Mouse (Mus musculus) liver, embryonic 14.5 days (tissue): ENCODE results near the gene Gbf1. TPM values are rescaled to one million over a fixed set of nuclear protein-coding genes. Genes with fewer than 3 reads are reported as not detected.

Experiments
- ATAC-seq: fragments of 200-750 bp; cut with Nextera tagmentation; 2 replicates; pipeline ENCODE4 v1.8.0; 2017; ENCODE audit warnings: moderate number of reproducible peaks, mild to moderate bottlenecking, moderate library complexity; ENCODE audit not compliant: insufficient read depth
- DNase-seq, 3 experiments: peaks; one replicate each; pipeline ENCODE4 v3.0.0-alpha.2; 2012 to 2013; ENCODE audit warnings: low read depth in 3 of 3, low spot score in 3 of 3
- H3K27ac ChIP-seq: fragments of 300-500 bp; sonication (generic); 2 replicates; pipeline ENCODE4 v1.5.1; 2014; ENCODE audit warnings: moderate library complexity, mild to moderate bottlenecking, control low read depth, inconsistent platforms
- H3K27me3 ChIP-seq: fragments of 300-500 bp; sonication (generic); 2 replicates; pipeline ENCODE4 v1.6.1; 2014; ENCODE audit warnings: mild to moderate bottlenecking, low read length, moderate library complexity; ENCODE audit not compliant: control insufficient read depth, insufficient read depth
- H3K36me3 ChIP-seq: fragments of 300-500 bp; sonication (generic); replicated peaks from 2 replicates; pipeline ENCODE4 v1.6.1; 2014; ENCODE audit warnings: low read depth; ENCODE audit not compliant: control insufficient read depth, insufficient read depth
- H3K4me1 ChIP-seq, 2 experiments: fragments of 200-500 bp in 1 of 2; fragments of 300-500 bp in 1 of 2; sonication (generic) in 1 of 2; replicated peaks; 2 replicates each; pipeline ENCODE4 v1.6.1; 2012 to 2014; ENCODE audit warnings: antibody characterized with exemption in 1 of 2, inconsistent platforms in 1 of 2, low read length in 1 of 2; ENCODE audit not compliant: control insufficient read depth in 2 of 2, insufficient read depth in 2 of 2
- H3K4me2 ChIP-seq: fragments of 300-500 bp; sonication (generic); 2 replicates; pipeline ENCODE4 v1.6.1; 2014; ENCODE audit warnings: low read depth, mild to moderate bottlenecking, control low read depth, moderate library complexity
- H3K4me3 ChIP-seq, 2 experiments: fragments of 200-500 bp in 1 of 2; fragments of 300-500 bp in 1 of 2; sonication (generic) in 1 of 2; 2 replicates each; pipeline ENCODE4 v1.5.1; 2012 to 2014; ENCODE audit warnings: low read depth in 2 of 2, low read length in 2 of 2, mild to moderate bottlenecking in 2 of 2, control low read depth in 1 of 2, inconsistent platforms in 1 of 2, moderate library complexity in 1 of 2; ENCODE audit not compliant: insufficient read depth in 1 of 2
- H3K9ac ChIP-seq: fragments of 300-500 bp; sonication (generic); replicated peaks from 2 replicates; pipeline ENCODE4 v1.6.1; 2014; ENCODE audit warnings: mild to moderate bottlenecking, control low read depth, moderate library complexity
- H3K9me3 ChIP-seq: fragments of 300-500 bp; sonication (generic); 2 replicates; pipeline ENCODE4 v1.6.1; 2016; ENCODE audit warnings: low read length, mixed read lengths; ENCODE audit not compliant: control insufficient read depth
- CTCF ChIP-seq: IDR thresholded peaks from 2 replicates; pipeline ENCODE4 v1.5.1; 2016; ENCODE audit warnings: antibody characterized with exemption, low read depth, control low read depth
- EP300 ChIP-seq: IDR thresholded peaks from 2 replicates; pipeline ENCODE4 v1.6.1; 2016; ENCODE audit warnings: antibody characterized with exemption, low read depth
- WGBS: fragments of 180-500 bp; shearing (Covaris S2); extraction: QIAGEN DNeasy Blood & Tissue Kit; methylation state at CpG from one replicate; pipeline ENCODE4 v1.1.7; 2014; ENCODE audit not compliant: insufficient replicate concordance; 5-methylcytosine and 5-hydroxymethylcytosine counted together
- polyA plus RNA-seq, 2 experiments: library from polyadenylated mRNA; depleted of rRNA in 1 of 2; stranded (reverse) in 1 of 2; unstranded in 1 of 2; fragments of >200 nt; fragmentation: Nextera tagmentation in 1 of 2; extraction: Ambion mirVana in 1 of 2; gene quantifications; 2 replicates each; pipeline versions ENCODE4 v1.2.1 to v1.2.3; 2012 to 2014

Gbf1 gene
- polyA plus RNA-seq, 2 experiments = 11.2 to 14.6 TPM

DNA sequence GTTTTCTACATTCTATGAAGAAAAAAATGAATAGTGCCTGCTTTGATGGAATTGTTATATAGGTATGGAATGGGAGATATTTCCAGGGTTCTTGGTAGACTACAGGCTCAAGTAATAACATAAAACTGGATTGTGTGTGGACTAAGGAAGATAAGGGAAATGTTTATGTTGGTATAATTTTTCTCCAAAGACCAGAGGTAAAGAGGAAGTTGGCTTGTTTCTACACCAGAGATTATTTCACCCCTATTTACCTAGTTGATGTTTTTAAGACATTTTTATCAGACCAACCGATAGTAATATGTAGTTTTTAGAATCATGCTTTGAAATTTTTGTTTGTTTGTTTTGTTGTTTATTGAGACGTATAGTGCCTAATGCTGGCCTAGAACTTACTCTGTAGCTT is 28.0 kb downstream of the Gbf1 start:
- DNase-seq (no peak), ATAC-seq (no peak)
- Histone ChIP-seq H3K4me2 (no peak overlapping the region), H3K27ac (no peak overlapping the region), H3K4me1 (no peaks in the 10 kb centered on the region), H3K9me3 (no peaks in the 10 kb centered on the region), H3K4me3 (no peak overlapping the region), H3K27me3 (no peaks in the 10 kb centered on the region), H3K9ac (no peak overlapping the region), H3K36me3 (no peaks in the 10 kb centered on the region)
- TF ChIP-seq EP300 = no peak
- WGBS = 63% methylated on average over 2 of the region's 2 CpGs

DNA sequence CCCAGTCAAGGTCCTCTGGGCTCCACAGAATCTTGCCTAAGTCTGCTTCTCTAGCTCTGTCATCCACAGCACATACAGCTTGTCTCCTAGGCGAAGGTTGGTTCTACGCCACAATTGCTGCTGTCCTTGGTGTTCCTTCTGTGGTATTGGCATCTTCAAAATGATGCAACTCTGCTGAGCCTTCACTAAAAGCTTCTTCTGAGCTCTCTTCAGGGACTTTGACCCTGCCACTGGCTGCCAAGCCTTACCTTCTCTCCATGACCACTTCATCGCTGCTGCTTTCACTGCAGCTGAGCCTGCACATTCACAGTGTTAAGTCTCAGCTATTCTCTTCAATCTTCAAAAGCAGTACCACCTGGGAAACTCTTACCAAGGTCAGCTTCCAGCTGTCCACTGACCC is 29.9 kb downstream of the Gbf1 start:
- no peak overlapping the region for H3K4me2 ChIP-seq
- no peak overlapping the region for H3K27ac ChIP-seq
- no peak overlapping the region for H3K9ac ChIP-seq
- ATAC-seq = no peak
- H3K9me3 ChIP-seq = no peaks in the 10 kb centered on the region
- 83% methylated on average over 3 of the region's 3 CpGs for WGBS
- no peaks in the 10 kb centered on the region for H3K27me3 ChIP-seq
- H3K36me3 ChIP-seq = no peaks in the 10 kb centered on the region
- DNase-seq = no peak
- 0 out of 4 replicates have a peak, but pooled peaks cover 0 to 2% of the 10 kb centered on the region in 2 experiments for H3K4me1 ChIP-seq
- TF ChIP-seq EP300 (no peak), CTCF (no peak)
- H3K4me3 ChIP-seq = no peak overlapping the region

DNA sequence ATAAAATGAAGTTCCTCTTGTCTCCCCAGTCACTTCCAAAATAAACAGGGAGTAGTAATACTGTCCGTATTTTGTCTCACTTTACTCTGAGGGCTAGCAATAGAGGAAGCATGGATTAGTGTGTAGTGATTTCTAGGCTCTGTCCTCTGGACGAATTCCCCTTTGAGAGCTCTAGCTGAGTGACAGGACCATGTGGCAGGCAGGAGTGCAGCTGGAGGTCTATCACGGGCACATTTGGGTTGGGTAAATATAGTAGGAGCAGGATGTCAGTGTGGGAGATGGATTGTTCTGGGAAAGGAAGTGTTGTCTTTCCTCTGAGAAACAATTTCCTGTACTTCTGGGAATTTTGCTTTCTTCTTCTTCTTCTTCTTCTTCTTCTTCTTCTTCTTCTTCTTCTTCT is 34.3 kb downstream of the Gbf1 start:
- H3K4me3 ChIP-seq = no peak overlapping the region
- TF ChIP-seq EP300 = no peak
- no peak for TF ChIP-seq CTCF
- ATAC-seq (no peak), DNase-seq (no peak)
- H3K9ac ChIP-seq = no peak overlapping the region
- 6% methylated on average over 3 of the region's 3 CpGs for WGBS
- H3K4me1 ChIP-seq = peaks cover 0 to 3% of the 10 kb centered on the region in 2 experiments; a peak in 1 of 4 replicates
- no peak overlapping the region for H3K4me2 ChIP-seq
- H3K27me3 ChIP-seq = no peaks in the 10 kb centered on the region
- no peaks in the 10 kb centered on the region for H3K9me3 ChIP-seq
- H3K36me3 ChIP-seq = no peaks in the 10 kb centered on the region
- no peak overlapping the region for H3K27ac ChIP-seq

DNA sequence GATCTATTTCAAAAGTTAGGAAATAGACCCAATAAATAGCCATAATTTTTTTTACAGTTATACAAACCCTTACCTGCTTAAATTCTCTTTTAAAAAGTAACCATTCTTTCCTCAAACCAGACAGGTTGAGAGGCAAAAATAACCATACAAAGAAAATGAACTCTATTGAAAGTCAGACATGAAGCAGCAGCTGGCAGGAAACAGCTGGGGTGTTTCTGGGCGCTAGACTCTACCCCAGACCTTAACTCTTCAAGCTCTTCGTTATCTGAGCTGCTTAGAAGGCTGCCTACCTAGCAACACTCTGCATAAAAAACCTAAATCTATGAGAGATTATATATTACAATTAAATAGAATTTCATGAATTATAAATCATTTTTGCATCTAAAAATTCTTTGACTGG is 34.9 kb downstream of the Gbf1 start:
- Histone ChIP-seq H3K9ac (no peak overlapping the region), H3K9me3 (no peaks in the 10 kb centered on the region), H3K4me1 (peaks cover 0 to 3% of the 10 kb centered on the region in 2 experiments; a peak in 1 of 4 replicates), H3K27ac (no peak overlapping the region), H3K4me2 (no peak overlapping the region), H3K27me3 (no peaks in the 10 kb centered on the region), H3K36me3 (no peaks in the 10 kb centered on the region), H3K4me3 (no peak overlapping the region)
- WGBS = 32% methylated on average over 2 of the region's 2 CpGs
- no peak for TF ChIP-seq EP300
- no peak for TF ChIP-seq CTCF
- DNase-seq = no peak
- ATAC-seq = no peak

DNA sequence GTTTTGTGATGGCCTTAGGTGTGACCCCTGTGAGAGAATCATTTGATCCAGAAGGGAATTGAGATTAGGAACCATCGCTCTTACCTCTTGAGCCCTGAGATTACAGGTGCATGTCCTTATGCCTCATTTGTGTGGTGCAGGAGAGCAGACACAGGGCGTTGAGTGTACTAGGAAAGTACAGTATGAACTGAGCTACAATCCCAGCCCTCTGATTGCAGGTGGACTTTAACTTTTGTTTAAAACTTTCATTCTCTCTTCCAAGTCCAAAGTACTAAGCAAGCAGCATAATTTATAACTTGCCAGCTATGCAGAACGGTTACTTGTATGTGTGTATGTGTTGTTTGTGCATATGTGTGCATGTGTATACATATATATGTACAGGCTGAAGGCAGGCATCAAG is 46.0 kb downstream of the Gbf1 start:
- Histone ChIP-seq H3K4me2 (no peak overlapping the region), H3K4me3 (no peak overlapping the region), H3K27me3 (no peaks in the 10 kb centered on the region), H3K9ac (no peak overlapping the region), H3K9me3 (no peaks in the 10 kb centered on the region), H3K27ac (no peak overlapping the region), H3K36me3 (no peaks in the 10 kb centered on the region), H3K4me1 (0 out of 4 replicates have a peak, but pooled peaks cover 0 to 4% of the 10 kb centered on the region in 2 experiments)
- ATAC-seq (no peak), DNase-seq (no peak)
- TF ChIP-seq CTCF (no peak), EP300 (no peak)
- WGBS = 70% methylated on average over 3 of the region's 3 CpGs
